Mouse (Mus musculus) kidney, adult 2 months (tissue): ENCODE measurements around the gene Dhrs7b.

ENCODE experiments used
- CTCF ChIP-seq: fragments of 200-500 bp; conservative IDR thresholded peaks from 2 replicates; pipeline ENCODE4 v1.5.1; 2011; ENCODE audit warnings: low read depth, mild to moderate bottlenecking, control low read depth, low read length, moderate library complexity, mixed read lengths; ENCODE audit not compliant: insufficient read depth, insufficient read length
- POLR2A ChIP-seq: fragments of 200-500 bp; IDR thresholded peaks from one replicate; pipeline ENCODE4 v1.6.1; 2011; ENCODE audit warnings: low read depth, low read length, control low read depth

DNA sequence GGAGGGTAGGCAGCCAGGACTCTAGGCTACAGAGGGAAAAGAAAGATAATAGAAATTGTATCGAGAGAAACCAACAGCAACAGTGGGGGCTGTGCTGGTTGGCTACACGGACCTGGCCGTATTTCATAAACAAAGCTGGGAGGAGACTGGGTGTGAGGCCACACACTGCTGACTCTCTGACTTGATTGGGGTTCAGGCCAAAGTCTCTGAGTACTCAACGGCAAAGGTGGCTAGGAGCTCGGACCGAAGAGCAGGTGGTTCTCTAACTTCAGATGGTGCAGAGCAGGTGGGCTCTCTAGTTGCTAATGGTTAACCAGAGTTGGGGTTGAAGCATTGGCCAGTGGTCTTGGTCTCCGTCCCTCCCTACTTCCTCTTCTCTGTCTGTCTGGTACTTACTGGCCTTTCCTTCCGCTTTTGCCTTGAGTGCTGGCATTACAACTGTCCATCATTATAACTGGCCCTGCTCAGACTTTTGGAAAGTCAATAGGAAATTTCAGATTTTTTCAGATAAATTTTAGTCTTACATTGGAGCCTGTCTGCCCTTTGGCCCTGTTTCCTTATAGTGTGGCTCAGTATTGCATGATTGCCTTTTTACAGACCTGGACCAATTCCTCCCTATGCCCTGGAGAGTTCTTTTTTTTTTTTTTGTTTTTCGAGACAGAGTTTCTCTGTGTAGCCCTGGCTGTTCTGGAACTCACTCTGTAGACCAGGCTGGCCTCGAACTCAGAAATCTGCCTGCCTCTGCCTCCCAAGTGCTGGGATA is 7.4 kb downstream of the Dhrs7b start:
- TF ChIP-seq CTCF (no peak), POLR2A (no peak)
